Mouse (Mus musculus): ENCODE measurements around the gene Rchy1. TPM values are rescaled to one million over a fixed set of nuclear protein-coding genes. Genes with fewer than 3 reads are reported as not detected.

Rchy1 gene
- polyA plus RNA-seq, 1 experiment from 2014 or later = 65.7 TPM

GRCm38 (mm10) chr5:91993061-91993460 is 30.2 kb upstream of the Rchy1 start:
- DNase-seq (ENCODE audit: low spot score) (no peak), ATAC-seq (ENCODE audit: low FRiP score, low TSS enrichment) (no peak)
- Histone ChIP-seq H3K27ac (replicated peaks) (no peak overlapping the region), H3K9me3 (ENCODE audit: control insufficient read depth, low read length) (no peaks in the 10 kb centered on the region), H3K4me2 (replicated peaks; ENCODE audit: low read depth) (no peak overlapping the region), H3K4me1 (replicated peaks; ENCODE audit: control insufficient read depth, insufficient read depth) (no peaks in the 10 kb centered on the region), H3K36me3 (ENCODE audit: control insufficient read depth, insufficient read depth, low read length) (no peaks in the 10 kb centered on the region), H3K9ac (ENCODE audit: low read length) (no peak overlapping the region), H3K4me3 (ENCODE audit: low read depth, low read length) (no peak overlapping the region), H3K27me3 (ENCODE audit: control insufficient read depth, insufficient read depth, low read length) (no peaks in the 10 kb centered on the region)
- WGBS = 84% methylated on average over 2 of the region's 2 CpGs
- TF ChIP-seq EP300 (optimal IDR thresholded peaks at IDR 0.05) (no peak), CTCF (IDR thresholded peaks at IDR 0.05; ENCODE audit: low read depth) (no peak)

DNA sequence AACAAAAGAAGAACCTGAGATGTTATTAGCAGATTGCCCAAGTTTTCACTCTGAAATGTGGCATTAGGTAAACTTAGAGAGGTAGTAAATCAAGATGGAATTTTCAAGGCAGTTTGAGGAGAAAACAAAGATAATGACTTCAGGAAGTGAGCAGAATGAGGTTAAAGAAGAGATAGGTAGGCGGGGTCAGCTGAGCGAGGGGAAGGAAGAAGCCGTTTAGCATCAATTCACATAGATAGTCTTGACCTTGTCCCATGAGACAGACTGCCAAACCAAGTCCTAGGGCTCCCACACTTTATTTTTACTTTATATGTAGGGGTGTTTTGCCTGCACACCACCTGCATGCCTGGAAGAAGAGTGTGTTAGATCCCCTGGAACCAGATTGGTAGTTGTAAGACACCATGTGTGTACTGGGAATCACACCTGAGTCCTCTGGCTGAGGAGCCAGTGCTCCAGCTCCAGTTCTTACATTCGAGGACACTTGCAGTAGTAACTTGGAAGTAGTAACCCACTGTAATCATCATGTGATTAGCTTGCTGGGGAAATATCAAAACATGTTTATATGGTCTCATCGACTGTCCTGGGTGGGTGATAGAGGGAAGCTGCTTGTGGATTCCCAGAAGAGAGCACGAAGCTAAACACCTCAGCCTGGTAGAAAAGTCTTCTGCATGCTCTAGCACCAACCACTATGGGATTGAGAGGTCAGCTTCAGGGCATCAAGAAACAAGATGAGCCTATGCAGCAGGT is 28.5 kb upstream of the Rchy1 start:
- no peak overlapping the region for H3K4me3 ChIP-seq (ENCODE audit: low read depth, low read length)
- no peak overlapping the region for H3K4me2 ChIP-seq (replicated peaks; ENCODE audit: low read depth)
- WGBS = 64% methylated on average over 6 of the region's 6 CpGs
- no peaks in the 10 kb centered on the region for H3K4me1 ChIP-seq (replicated peaks; ENCODE audit: control insufficient read depth, insufficient read depth)
- H3K27me3 ChIP-seq (ENCODE audit: control insufficient read depth, insufficient read depth, low read length) = no peaks in the 10 kb centered on the region
- ATAC-seq (ENCODE audit: low FRiP score, low TSS enrichment) (no peak), DNase-seq (ENCODE audit: low spot score) (no peak)
- no peaks in the 10 kb centered on the region for H3K9me3 ChIP-seq (ENCODE audit: control insufficient read depth, low read length)
- no peak overlapping the region for H3K9ac ChIP-seq (ENCODE audit: low read length)
- TF ChIP-seq CTCF (IDR thresholded peaks at IDR 0.05; ENCODE audit: low read depth) (no peak), EP300 (optimal IDR thresholded peaks at IDR 0.05) (no peak)
- no peaks in the 10 kb centered on the region for H3K36me3 ChIP-seq (ENCODE audit: control insufficient read depth, insufficient read depth, low read length)
- no peak overlapping the region for H3K27ac ChIP-seq (replicated peaks)

DNA sequence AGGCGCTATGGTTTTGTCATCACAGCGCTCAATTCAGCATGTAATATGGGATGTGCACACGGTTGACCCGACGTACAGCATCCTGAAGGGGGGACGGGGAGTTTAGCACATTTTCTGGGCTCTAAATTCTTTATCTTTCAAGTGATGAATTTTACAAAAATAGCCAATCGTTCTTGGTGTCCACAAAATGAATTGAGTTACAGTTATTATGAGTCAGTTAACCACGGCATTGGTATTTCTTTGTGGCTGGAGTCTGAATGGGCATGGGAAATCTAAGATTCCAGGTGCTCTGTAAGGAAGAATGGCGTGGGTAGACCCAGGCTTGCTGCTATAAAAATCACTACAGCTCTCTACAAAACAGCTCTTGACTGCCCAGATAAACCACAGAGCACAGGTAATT is 26.4 kb upstream of the Rchy1 start:
- H3K27me3 ChIP-seq (ENCODE audit: control insufficient read depth, insufficient read depth, low read length) = no peaks in the 10 kb centered on the region
- WGBS = 82% methylated on average over 9 of the region's 9 CpGs
- DNase-seq (ENCODE audit: low spot score) = no peak

GRCm38 (mm10) chr5:91987799-91988198 is 24.9 kb upstream of the Rchy1 start:
- ATAC-seq (ENCODE audit: low FRiP score, low TSS enrichment) (no peak), DNase-seq (ENCODE audit: low spot score) (no peak)
- WGBS = 72% methylated on average over 2 of the region's 2 CpGs
- no peak overlapping the region for H3K27ac ChIP-seq (replicated peaks)
- H3K27me3 ChIP-seq (ENCODE audit: control insufficient read depth, insufficient read depth, low read length) = no peaks in the 10 kb centered on the region
- no peak overlapping the region for H3K4me2 ChIP-seq (replicated peaks; ENCODE audit: low read depth)
- no peak overlapping the region for H3K4me3 ChIP-seq (ENCODE audit: low read depth, low read length)
- TF ChIP-seq CTCF (IDR thresholded peaks at IDR 0.05; ENCODE audit: low read depth) = no peak
- no peak for TF ChIP-seq EP300 (optimal IDR thresholded peaks at IDR 0.05)
- H3K9me3 ChIP-seq (ENCODE audit: control insufficient read depth, low read length) = no peaks in the 10 kb centered on the region
- H3K9ac ChIP-seq (ENCODE audit: low read length) = no peak overlapping the region
- H3K4me1 ChIP-seq (replicated peaks; ENCODE audit: control insufficient read depth, insufficient read depth) = no peaks in the 10 kb centered on the region
- H3K36me3 ChIP-seq (ENCODE audit: control insufficient read depth, insufficient read depth, low read length) = no peaks in the 10 kb centered on the region

More for the DNA sequence above, 26.4 kb upstream of the Rchy1 start:
- no peak for TF ChIP-seq EP300 (optimal IDR thresholded peaks at IDR 0.05)
- TF ChIP-seq CTCF (IDR thresholded peaks at IDR 0.05; ENCODE audit: low read depth) = no peak
- ATAC-seq (ENCODE audit: low FRiP score, low TSS enrichment) = no peak
- H3K9ac ChIP-seq (ENCODE audit: low read length) = no peak overlapping the region
- no peaks in the 10 kb centered on the region for H3K36me3 ChIP-seq (ENCODE audit: control insufficient read depth, insufficient read depth, low read length)
- H3K9me3 ChIP-seq (ENCODE audit: control insufficient read depth, low read length) = no peaks in the 10 kb centered on the region
- H3K4me3 ChIP-seq (ENCODE audit: low read depth, low read length) = no peak overlapping the region
- H3K4me2 ChIP-seq (replicated peaks; ENCODE audit: low read depth) = no peak overlapping the region
- H3K27ac ChIP-seq (replicated peaks) = no peak overlapping the region
- H3K4me1 ChIP-seq (replicated peaks; ENCODE audit: control insufficient read depth, insufficient read depth) = no peaks in the 10 kb centered on the region

DNA sequence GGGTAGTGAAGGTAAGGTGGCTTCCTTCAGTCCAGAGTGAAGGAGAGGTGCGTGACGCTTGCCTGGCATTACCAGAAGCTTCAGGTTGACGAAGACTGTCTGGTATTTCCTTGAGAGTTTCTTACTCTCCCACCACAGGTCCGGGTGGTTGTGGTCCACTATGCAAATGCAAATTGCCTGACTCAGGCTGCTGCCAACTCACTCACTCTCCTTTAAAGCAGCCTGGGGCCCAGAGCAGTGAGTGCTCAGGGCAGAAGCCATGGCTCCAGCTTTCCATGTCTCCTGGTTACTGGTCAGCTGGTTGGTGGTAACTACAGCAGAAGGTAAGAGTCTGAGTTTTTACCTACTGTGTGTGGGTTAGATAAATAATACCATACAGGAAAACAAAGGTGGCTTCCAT is 24.4 kb upstream of the Rchy1 start, which contains the start of gene Odaph:
Odaph (plus strand) TSS at position 240 of the 400 bp plus-strand sequence.
- WGBS = 73% methylated on average over 4 of the region's 4 CpGs
- ATAC-seq (ENCODE audit: low FRiP score, low TSS enrichment) = no peak
- Histone ChIP-seq H3K4me2 (replicated peaks; ENCODE audit: low read depth) (no peak within 1 kb of the TSS), H3K4me1 (replicated peaks; ENCODE audit: control insufficient read depth, insufficient read depth) (no peaks in the 10 kb centered on the region), H3K27me3 (ENCODE audit: control insufficient read depth, insufficient read depth, low read length) (no peaks in the 10 kb centered on the region), H3K9me3 (ENCODE audit: control insufficient read depth, low read length) (no peaks in the 10 kb centered on the region), H3K4me3 (ENCODE audit: low read depth, low read length) (no peak within 1 kb of the TSS), H3K27ac (replicated peaks) (no peak within 1 kb of the TSS), H3K9ac (ENCODE audit: low read length) (no peak within 1 kb of the TSS), H3K36me3 (ENCODE audit: control insufficient read depth, insufficient read depth, low read length) (no peaks in the 10 kb centered on the region)
- TF ChIP-seq CTCF (IDR thresholded peaks at IDR 0.05; ENCODE audit: low read depth) = no peak
- no peak for TF ChIP-seq EP300 (optimal IDR thresholded peaks at IDR 0.05)
- DNase-seq (ENCODE audit: low spot score) = no peak

DNA sequence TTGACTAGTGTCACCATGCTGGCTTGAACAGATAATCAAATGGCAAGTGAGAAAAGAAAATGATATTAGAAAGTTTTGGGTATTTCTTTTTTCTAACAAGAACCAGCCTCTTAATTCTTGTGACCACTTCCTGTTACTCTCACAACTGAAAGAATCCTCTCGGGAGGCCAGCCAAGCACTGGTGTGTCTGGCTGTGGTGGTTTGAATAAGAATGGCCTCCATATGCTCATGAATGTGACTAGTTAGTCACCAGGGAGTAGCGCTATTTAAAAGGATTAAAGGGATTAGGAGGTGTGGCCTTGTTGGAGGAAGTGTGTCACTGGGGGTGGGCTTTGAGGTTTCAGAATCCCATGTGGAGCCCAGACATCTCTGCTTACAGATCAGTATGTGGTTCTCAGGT is 22.9 kb upstream of the Rchy1 start:
- Histone ChIP-seq H3K27me3 (ENCODE audit: control insufficient read depth, insufficient read depth, low read length) (no peaks in the 10 kb centered on the region), H3K27ac (replicated peaks) (no peak overlapping the region), H3K9ac (ENCODE audit: low read length) (no peak overlapping the region), H3K4me3 (ENCODE audit: low read depth, low read length) (no peak overlapping the region), H3K9me3 (ENCODE audit: control insufficient read depth, low read length) (no peaks in the 10 kb centered on the region), H3K4me2 (replicated peaks; ENCODE audit: low read depth) (no peak overlapping the region), H3K4me1 (replicated peaks; ENCODE audit: control insufficient read depth, insufficient read depth) (no peaks in the 10 kb centered on the region), H3K36me3 (ENCODE audit: control insufficient read depth, insufficient read depth, low read length) (no peaks in the 10 kb centered on the region)
- TF ChIP-seq EP300 (optimal IDR thresholded peaks at IDR 0.05) = no peak
- no peak for TF ChIP-seq CTCF (IDR thresholded peaks at IDR 0.05; ENCODE audit: low read depth)
- ATAC-seq (ENCODE audit: low FRiP score, low TSS enrichment) = no peak
- WGBS = 46% methylated on average over 2 of the region's 2 CpGs
- no peak for DNase-seq (ENCODE audit: low spot score)

All from stomach, postnatal 0 days (tissue).